Comparison of ENCODE assay signal across 11 mouse cellular contexts in the genomic region with DNA sequence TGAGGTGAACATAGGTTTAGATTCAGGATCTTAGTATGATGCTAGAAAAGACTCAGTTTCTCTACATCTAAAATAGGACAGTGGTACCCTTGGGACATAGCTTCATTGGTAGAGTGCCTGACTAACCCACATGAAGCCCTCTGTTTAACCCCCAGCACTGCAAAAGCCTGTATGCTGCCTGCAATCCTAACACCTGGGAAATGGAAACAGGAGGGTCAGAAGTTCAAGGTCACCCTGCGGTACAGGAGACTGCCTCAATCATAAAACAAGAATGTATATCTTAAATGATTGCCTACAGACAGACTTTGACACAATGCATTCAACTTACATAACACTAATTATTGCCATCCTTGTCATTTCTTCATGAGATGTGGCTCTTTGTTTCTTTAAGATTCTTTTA.
"Had no signal": no experiment of that assay in that cellular context is flagged by ENCODE, and none has a peak within 500 bp of the region (broad histone marks: within the 10 kb centered on the region; RNA-seq: fewer than 3 reads in every experiment).

No protein-coding gene starts in this region.

- DNase-seq: retina, postnatal 1 day; right cerebral cortex, adult 18-20 months; right cerebral cortex, postnatal 14 days; right cerebral cortex, postnatal 25 days; right cerebral cortex, postnatal 4 days; thymus, adult 18-20 months; thymus, adult 2 months; thymus, postnatal 14 days; thymus, postnatal 25 days; thymus, postnatal 36 days; thymus, postnatal 4 days had no signal
